Mouse (Mus musculus) ES-Bruce4 (cell line): Measurements from ENCODE around the gene Fam184b.

ENCODE experiments used
- CTCF ChIP-seq: IDR thresholded peaks from one replicate; pipeline ENCODE4 v1.8.1; 2011; ENCODE audit warnings: low read depth, low read length
- EP300 ChIP-seq: IDR thresholded peaks from 2 replicates; pipeline ENCODE4 v1.6.1; 2011; ENCODE audit warnings: low read depth, low read length; ENCODE audit not compliant: insufficient read depth
- POLR2A ChIP-seq: IDR thresholded peaks from one replicate; pipeline ENCODE4 v1.8.1; 2011; ENCODE audit warnings: low read length; ENCODE audit not compliant: insufficient read depth

GRCm38 (mm10) chr5:45685243-45685642, 45.8 kb upstream of the Fam184b start:
- TF ChIP-seq POLR2A (no peak), CTCF (no peak), EP300 (no peak)
